Mouse (Mus musculus): ENCODE data around the gene Ccnq. TPM values are rescaled to one million over a fixed set of nuclear protein-coding genes. Genes with fewer than 3 reads are reported as not detected.

Ccnq gene
- polyA plus RNA-seq, 1 experiment from 2014 or later, result 52.3 TPM

Small RNA genes within 50 kb of the gene (microRNA-seq; reads per million reads assigned to microRNA genes)
- gene Gm23840 (ENCODE audit: borderline number of aligned reads), result not detected

Other genes with a start within 250 kb of the Ccnq start
- 0.21 and 0.32 TPM in 2 replicates for gene Sebox, start 248.3 kb downstream of the Ccnq start, polyA plus RNA-seq (2014; fragmentation: Nextera tagmentation; extraction: Ambion mirVana)
- 59.9 and 61.9 TPM in 2 replicates for gene Tmem199, start 239.6 kb downstream of the Ccnq start, polyA plus RNA-seq (2014; fragmentation: Nextera tagmentation; extraction: Ambion mirVana)
- gene Poldip2, start 239.5 kb downstream of the Ccnq start, polyA plus RNA-seq (2014; fragmentation: Nextera tagmentation; extraction: Ambion mirVana), result 151 and 154 TPM in 2 replicates
- gene Tnfaip1, start 215.4 kb downstream of the Ccnq start, polyA plus RNA-seq (2014; fragmentation: Nextera tagmentation; extraction: Ambion mirVana), result 42.1 and 42.2 TPM in 2 replicates
- 112 and 114 TPM in 2 replicates for gene Ift20, start 215.4 kb downstream of the Ccnq start, polyA plus RNA-seq (2014; fragmentation: Nextera tagmentation; extraction: Ambion mirVana)
- 173 and 183 TPM in 2 replicates for gene Tmem97, start 201.0 kb downstream of the Ccnq start, polyA plus RNA-seq (2014; fragmentation: Nextera tagmentation; extraction: Ambion mirVana)
- gene Nlk, start 54.4 kb downstream of the Ccnq start, polyA plus RNA-seq (2014; fragmentation: Nextera tagmentation; extraction: Ambion mirVana), result 13.9 and 17.2 TPM in 2 replicates
- gene Lyrm9, start 74.9 kb upstream of the Ccnq start, polyA plus RNA-seq (2014; fragmentation: Nextera tagmentation; extraction: Ambion mirVana), result 28.7 and 31.0 TPM in 2 replicates
- 0.21 and 0.38 TPM in 2 replicates for gene Nos2, start 169.1 kb upstream of the Ccnq start, polyA plus RNA-seq (2014; fragmentation: Nextera tagmentation; extraction: Ambion mirVana)
- gene Lgals9, start 233.2 kb upstream of the Ccnq start, polyA plus RNA-seq (2014; fragmentation: Nextera tagmentation; extraction: Ambion mirVana), result 44.1 and 47.1 TPM in 2 replicates